Mouse (Mus musculus) lung, adult 2 months (tissue): ENCODE measurements around the gene Igsf21.

Experiments used
- CTCF ChIP-seq: fragments of 200-500 bp; IDR thresholded peaks from 2 replicates; pipeline ENCODE4 v1.5.1; 2011; ENCODE audit warnings: mild to moderate bottlenecking, low read length, control low read depth; ENCODE audit not compliant: insufficient read depth
- POLR2A ChIP-seq: fragments of 200-500 bp; IDR thresholded peaks from 2 replicates; pipeline ENCODE4 v1.6.1; 2011; ENCODE audit warnings: low read depth, mild to moderate bottlenecking, control low read depth, low read length, borderline replicate concordance; ENCODE audit errors: extremely low read depth

GRCm38 (mm10) chr4:140037784-140038387 is 208.7 kb downstream of the Igsf21 start:
- TF ChIP-seq CTCF (no peak), POLR2A (no peak)
